Mouse (Mus musculus): Measurements from ENCODE around the gene Wdr76.

- TF ChIP-seq CTCF (IDR thresholded peaks at IDR 0.05; ENCODE audit: low read depth) (no peak), EP300 (IDR thresholded peaks at IDR 0.05; ENCODE audit: low read depth) (no peak)
Measured at GRCm38 (mm10) chr2:121584705-121585104, 78.2 kb downstream of the Wdr76 start.

Measured in heart, postnatal 0 days (tissue).